Mouse (Mus musculus): ENCODE results near the gene Spock2.

GRCm38 (mm10) chr10:60171368-60171767, 65.3 kb downstream of the Spock2 start:
- TF ChIP-seq CTCF (IDR thresholded peaks at IDR 0.05; ENCODE audit: low read depth, low read length) (no peak), POLR2A (IDR thresholded peaks at IDR 0.05; ENCODE audit: borderline replicate concordance, low read depth, low read length) (no peak)

All from bone marrow macrophage, adult 2 months (primary cell).